Mouse (Mus musculus) gastrocnemius, postnatal 10 days (tissue): ENCODE results near the gene Hexim1. TPM values are rescaled to one million over a fixed set of nuclear protein-coding genes. Genes with fewer than 3 reads are reported as not detected.
A peak's percentile ranks its signal among the peaks of the same experiment; 100 is the strongest.

Source experiments
- DNase-seq: peaks from one replicate; pipeline ENCODE4 v3.0.0; 2021; ENCODE audit warnings: mixed read lengths
- long read RNA-seq, 2 experiments: library from polyadenylated mRNA; stranded (forward); transcript quantifications; one replicate each; pipeline ENCODE4 v2.0.0; 2021
- total RNA-seq, 2 experiments: library from RNA; stranded (reverse); gene quantifications; 2 replicates each; pipeline ENCODE4 v1.2.3; 2021

Gene Hexim1
- total RNA-seq, result 10 to 100 TPM; 24.0 to 26.7 TPM
- long read RNA-seq, experiment 1, transcript Hexim1-201 (1 exons, 3,495 nt), result major isoform, 14 of 15 reads
- long read RNA-seq, experiment 1, partial matches to known transcripts, result 0 of 15 reads
- long read RNA-seq, experiment 1, other reads (novel, unspliced or antisense), result 1 of 15 reads
- long read RNA-seq, experiment 2, transcript Hexim1-201 (1 exons, 3,495 nt), result major isoform, 16 of 16 reads
- long read RNA-seq, experiment 2, partial matches to known transcripts, result 0 of 16 reads
- long read RNA-seq, experiment 2, other reads (novel, unspliced or antisense), result 0 of 16 reads

GRCm38 (mm10) chr11:103116008-103116818 lies at the start of gene Hexim1:
Gene Hexim1 (plus strand): TSS chr11:103116231.
- peak; percentile 98 for DNase-seq

DNA sequence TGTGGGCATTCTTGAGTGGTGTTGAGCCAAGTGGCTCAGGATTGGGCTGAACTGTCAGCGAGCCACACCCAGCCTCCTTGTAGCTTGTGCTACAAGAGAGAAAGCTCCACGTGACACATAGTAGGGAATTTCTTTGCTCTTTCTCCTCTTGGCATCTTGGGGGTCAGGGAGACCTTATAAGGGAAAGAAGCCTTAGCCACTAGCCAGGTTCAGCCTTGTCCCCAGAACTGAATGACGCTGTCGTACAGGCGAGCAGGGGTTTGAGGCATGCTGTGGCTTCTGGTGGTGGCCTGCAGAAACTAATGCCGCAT lies 49.0 kb upstream of the Hexim1 start:
- no peak for DNase-seq

DNA sequence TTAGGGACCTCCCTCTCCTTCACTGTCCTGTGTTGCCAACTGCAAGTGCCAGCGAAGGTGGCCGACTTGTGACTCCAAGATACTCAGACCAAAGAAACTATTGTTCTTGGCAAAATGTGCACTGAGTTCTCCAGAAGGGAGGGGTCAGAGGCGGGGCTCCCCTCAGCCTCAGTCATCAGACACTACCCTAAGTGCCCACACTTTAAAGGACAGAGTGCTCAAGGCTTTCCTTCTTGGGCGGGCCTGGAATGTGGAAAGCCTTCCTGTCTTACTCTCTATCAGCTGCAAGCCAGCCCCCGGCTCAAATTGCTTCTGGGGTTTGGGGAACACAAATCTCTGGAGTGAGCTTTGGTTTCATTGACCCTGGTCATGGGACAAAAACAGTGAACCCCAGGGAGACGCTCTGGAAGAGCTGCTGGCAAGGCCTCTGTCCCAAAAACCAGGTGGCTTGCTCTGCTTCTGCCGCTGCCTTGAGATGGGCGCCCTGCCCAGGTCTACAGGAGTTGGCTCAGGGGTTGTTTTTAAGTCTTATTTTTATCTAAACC lies 48.5 kb upstream of the Hexim1 start:
- peak; percentile 75 for DNase-seq

GRCm38 (mm10) chr11:103068272-103068671 lies 47.8 kb upstream of the Hexim1 start:
- no peak for DNase-seq

- DNase-seq, result no peak
These were observed 47.1 kb upstream of the Hexim1 start for GRCm38 (mm10) chr11:103068884-103069283.

DNA sequence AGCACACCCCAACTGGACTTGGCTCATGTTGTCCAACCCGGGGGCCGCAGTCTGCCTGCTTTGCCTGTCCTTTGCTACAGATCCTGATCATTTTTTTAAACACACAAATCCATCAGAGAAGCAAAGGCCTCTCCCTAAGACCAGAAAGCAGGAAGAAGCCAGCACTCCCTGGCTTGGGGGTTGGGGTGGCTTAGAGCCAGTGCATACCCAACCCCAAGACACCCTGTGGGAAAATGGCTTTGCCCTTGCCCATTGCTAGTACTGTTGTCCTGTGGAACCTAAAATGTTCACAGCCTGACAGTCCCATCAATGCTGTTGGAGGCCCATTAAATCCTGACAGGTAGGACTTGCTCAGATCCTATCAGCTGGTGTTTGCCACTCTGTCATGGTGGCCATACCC lies 46.3 kb upstream of the Hexim1 start:
- no peak for DNase-seq

DNA sequence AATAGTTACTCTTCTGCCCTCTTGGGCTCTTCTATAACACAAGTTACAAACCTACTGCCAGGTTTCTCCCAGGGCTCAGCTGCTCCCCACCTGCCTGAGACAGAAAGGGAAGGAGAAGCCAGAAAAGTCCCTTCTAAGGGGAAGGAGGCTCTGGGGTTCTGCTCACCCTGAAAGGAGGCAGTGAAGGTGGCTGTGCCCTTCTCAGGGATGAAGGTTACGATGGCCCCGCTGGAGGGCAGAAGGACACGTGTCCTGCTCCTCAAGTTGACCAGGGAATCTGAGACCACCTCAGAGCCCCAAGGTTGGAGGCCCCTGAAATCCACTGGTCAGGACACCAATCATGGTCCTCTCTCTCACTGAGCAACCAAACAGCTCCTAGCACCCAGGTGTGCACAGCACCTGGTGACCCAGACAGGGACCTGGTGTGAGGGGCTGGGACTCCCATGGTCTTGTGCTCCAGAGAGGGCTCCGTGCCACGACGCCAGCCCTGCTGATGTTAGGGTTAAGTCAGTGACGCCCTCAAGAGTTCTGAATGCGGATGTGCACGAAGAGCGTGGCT lies 45.6 kb upstream of the Hexim1 start:
- no peak for DNase-seq

DNA sequence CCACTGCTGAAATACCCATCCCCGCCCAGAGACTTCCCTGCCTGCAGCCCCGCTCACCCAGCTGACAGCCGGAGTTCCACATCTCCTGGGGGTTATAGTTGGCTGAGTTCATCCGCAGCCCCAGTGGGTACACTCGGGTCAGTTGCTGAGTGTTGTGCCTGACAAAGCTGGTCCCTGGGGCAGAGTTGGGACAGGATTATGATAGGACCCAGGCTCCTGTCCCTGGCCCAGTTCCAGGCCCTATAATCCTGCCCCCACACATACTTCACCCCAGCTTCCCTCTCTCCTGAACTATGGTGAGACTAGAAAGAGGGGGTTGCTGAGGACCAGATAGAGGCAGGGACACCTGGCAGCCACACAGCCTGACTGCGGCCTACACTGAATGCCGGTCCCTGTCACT lies 42.4 kb upstream of the Hexim1 start:
- no peak for DNase-seq

GRCm38 (mm10) chr11:103074121-103074650 lies 41.8 kb upstream of the Hexim1 start:
- DNase-seq, result no peak

DNA sequence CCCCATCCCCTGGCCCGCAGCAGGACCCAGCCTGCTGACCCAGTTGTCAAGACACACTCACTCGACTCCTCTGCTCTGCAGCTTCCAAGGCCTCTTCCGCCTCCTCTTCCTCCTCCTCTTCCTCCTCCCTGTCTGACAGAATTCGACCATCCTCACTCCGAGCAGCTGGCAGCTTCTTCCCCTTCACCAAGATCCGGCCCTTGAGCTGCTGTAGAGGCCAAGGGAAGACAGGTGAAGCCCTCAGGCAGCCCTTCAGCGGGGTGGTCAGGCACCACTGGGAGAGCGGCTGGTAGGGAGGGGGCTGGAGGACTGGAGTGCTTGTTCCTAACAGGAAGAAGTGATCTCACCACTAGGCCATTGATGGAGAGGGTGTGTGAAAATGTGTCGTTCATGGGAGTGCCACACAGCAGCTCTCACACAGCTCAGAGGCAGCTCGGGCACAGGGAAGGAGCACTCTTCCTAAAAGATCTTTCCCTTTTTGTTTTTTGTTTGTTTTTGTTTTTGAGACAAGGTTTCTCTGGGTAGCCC lies 41.2 kb upstream of the Hexim1 start:
- DNase-seq, result no peak

- DNase-seq, result no peak
These were observed 40.0 kb upstream of the Hexim1 start for GRCm38 (mm10) chr11:103076010-103076409.

DNA sequence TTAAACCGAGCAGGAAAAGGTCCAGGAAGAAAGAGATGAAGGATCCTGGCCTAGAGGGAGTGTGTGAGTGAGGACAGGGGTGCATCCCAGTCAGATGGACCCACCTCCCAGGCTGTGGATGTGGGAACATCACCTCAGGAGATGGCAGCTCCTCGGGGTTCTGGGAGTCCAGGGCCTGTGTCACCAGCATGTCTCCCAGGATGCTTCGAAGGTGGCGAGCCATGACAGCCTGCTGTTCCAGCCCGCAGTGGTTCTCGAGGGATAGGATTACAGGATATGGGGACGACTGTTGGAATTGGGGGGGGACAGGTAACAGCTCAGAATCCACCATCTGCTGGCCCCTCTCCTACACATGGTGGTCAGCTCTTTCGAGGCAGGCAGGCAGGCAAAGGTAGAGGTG lies 39.5 kb upstream of the Hexim1 start:
- DNase-seq, result no peak

GRCm38 (mm10) chr11:103078131-103078530 lies 37.9 kb upstream of the Hexim1 start:
- no peak for DNase-seq

DNA sequence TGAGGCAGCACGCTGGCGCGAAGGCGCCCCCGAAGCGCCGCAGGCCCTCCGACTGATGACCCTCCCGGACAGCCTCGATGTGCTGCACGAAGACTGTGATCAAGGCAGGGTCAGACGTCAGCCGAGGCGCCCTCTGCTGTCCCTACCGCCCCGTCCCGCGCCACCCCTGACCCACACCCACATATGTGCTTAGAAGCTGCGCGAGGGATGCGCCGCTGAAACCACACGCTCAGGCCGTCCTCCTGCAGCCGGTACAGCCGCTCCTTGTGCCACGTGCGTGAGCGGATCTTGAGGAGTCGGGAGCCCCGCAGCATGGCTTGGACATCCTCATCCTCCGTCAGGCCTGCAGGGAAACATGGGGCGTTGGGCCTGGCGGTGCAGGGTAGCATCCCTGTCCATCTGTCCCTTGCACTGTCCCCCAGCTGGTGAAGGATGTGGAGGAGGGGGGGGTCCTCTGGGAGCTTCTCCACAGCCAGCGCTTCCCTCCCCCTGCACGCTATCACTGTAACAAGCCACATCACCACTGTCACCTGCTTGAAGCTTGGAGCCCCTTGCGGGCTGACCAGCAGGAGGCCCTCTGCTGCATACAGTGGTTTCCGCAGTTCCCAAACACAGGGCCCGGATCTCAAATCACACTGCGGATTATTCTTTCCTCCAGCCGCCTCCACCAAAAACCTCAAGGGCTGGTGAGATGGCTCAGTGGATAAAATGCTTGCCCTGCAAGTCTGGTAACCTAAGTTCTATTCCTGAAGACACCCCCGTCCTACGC lies 35.5 kb upstream of the Hexim1 start:
- no peak for DNase-seq

DNA sequence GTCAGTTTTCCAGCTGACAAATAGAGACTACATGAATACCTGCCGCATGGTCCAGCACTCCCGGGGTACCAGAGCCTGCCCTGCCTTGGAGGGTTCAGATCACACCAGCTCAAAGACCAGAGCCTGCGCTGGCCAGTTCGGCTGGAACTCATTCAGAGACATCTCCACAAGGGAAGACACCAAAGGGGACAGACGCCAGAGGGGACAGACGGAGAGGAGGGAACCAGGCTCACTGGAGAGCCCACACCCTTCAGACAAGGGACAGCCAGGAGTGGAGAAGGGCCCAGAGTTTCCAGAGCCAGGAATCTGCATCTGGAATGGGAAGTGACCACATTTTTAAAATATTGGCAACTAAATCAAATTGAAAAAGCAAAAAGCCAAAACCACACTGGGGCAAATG lies 34.4 kb upstream of the Hexim1 start:
- no peak for DNase-seq

GRCm38 (mm10) chr11:103093306-103093705 lies 22.7 kb upstream of the Hexim1 start:
- no peak for DNase-seq

DNA sequence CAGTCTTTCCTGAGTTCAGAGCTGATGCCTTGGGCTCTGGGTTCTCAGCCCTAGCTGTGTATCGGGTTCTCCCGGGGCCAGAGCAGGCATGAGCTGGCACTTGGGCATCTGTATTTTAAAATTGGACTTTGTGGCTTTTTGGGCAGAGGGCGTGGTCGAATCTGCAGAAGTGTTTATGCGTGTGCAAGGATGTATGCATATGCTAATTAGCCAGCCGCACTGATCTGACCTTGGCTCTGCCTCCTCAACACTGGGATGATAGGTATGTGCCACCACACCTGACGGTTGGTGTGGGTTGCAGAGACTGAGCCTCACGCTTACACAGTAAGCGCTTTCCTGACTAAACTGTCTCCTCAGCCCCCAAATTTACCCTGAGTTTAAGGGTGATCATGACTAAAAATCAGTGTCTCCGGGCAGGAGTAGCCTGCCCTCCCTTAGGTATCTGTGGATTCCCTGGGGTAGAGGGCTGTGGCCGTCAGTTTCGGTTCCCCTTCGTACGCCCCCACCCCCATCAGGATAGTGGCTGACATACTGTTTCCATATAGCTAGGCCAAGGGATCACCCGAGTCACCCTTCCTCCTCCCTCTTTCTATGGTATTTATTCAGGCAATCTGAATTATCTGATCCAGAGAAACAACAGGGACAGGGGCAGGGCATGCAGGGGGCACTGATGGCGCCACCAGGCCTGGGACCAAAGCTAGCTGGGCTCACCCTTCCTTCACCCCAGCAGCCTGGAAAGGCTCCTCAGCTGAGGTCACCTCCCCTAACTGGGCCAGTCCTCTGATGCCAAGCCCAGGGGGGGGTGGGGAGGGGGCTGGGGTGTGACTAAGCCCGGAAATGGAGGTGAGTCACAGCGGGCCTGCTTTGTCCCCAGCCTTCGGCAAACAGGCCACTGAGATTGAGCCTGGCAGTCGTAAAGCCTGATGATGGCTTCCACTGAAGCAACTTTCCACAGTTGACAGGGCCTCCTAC lies 21.9 kb upstream of the Hexim1 start:
- no peak for DNase-seq

DNA sequence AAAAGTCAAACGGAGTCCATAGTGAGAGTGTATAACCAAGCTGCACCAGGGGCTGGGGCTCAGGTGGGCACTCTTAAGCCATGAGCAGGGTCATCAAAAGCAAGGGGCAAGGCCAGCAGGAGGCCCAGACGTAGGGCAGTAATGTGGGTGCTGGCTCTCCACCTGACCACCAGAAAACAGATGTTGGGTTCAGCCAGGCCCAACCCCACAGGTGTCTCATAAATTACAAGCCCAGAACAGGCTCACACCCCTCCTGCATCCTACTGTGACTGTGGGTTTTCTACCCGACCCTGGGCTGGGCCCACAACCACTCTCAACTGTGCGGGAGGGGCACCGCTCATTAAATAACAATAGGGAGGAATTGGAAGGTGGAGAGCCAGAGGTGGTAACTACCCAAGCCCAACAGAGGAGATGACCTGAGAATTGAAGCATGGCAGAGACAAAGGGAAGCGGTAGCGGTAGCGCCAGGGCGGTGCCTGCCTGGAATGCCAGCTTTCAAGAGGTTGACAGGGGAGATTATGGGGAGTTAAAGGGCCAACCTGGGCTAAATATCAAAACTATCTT lies 20.8 kb upstream of the Hexim1 start:
- DNase-seq, result no peak

DNA sequence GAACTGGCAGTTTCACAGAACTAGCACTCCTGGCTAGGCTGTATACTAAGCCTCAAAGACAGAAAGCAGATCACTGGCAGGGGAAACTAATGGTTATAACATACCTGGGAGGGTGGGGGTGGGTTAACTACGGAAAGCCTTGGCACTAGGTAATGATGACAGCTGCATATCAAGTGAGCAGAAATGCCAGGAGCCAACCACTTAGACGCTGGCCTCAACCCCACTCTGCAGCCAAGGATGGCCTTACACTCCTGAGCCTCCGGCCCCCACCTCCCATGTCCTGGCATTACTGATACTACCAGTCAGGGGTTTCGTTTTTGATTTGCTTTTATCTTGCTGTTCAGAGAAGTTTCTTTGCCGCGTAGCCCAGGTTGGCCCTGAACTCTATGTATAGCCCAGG lies 20.2 kb upstream of the Hexim1 start:
- no peak for DNase-seq
